Mouse (Mus musculus) lung, postnatal 0 days (tissue): Measurements from ENCODE around the gene Aldh8a1.

Source experiments
- CTCF ChIP-seq: IDR thresholded peaks from 2 replicates; pipeline ENCODE4 v1.5.1; 2016; ENCODE audit warnings: antibody characterized with exemption, mild to moderate bottlenecking
- EP300 ChIP-seq: IDR thresholded peaks from 2 replicates; pipeline ENCODE4 v1.6.1; 2016; ENCODE audit warnings: antibody characterized with exemption, mild to moderate bottlenecking, control low read depth

- TF ChIP-seq CTCF (no peak), EP300 (no peak)
Measured at GRCm38 (mm10) chr10:21395426-21396139, 18.5 kb downstream of the Aldh8a1 start.
